Mouse (Mus musculus) adrenal gland, postnatal 10 days (tissue): Measurements from ENCODE around the gene Pom121. TPM values are rescaled to one million over a fixed set of nuclear protein-coding genes. Genes with fewer than 3 reads are reported as not detected.
A peak's percentile ranks its signal among the peaks of the same experiment; 100 is the strongest.
"Not testable (repeated sequence)": the region's sequence is repeated elsewhere in the genome, so short reads cannot be mapped to it uniquely, and the experiment has no call there.

Experiments
- DNase-seq: peaks from one replicate; pipeline ENCODE4 v3.0.0; 2021; ENCODE audit warnings: mixed read lengths
- microRNA-seq: library from miRNA; unstranded; fragments of <30 nt; microRNA quantifications from one replicate; pipeline ENCODE4 v1.2.0, GENCODE M21; 2021
- total RNA-seq, 2 experiments: library from RNA; stranded (reverse); gene quantifications; 2 replicates each; pipeline ENCODE4 v1.2.3; 2021

Gene Pom121
- total RNA-seq, 2 experiments from 2014 or later, result 25.9 to 26.7 TPM

DNA sequence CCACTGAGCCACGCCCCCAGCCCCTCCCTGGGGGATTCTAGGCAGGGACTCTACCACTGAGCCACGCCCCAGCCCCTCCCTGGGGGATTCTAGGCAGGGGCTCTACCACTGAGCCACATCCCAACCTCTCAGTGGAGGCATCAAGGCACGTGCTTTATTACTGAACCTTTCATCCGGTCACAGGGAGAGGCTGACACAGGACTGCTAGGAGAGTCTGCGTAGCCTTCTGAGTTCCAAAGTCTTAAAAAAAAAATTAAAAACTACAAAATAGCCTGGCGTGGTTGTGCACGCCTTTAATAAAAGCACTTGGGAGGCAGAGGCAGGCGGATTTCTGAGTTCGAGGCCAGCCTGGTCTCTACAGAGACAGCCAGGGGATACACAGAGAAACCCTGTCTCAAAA lies 25.1 kb downstream of the Pom121 start:
- not testable (repeated sequence) for DNase-seq

DNA sequence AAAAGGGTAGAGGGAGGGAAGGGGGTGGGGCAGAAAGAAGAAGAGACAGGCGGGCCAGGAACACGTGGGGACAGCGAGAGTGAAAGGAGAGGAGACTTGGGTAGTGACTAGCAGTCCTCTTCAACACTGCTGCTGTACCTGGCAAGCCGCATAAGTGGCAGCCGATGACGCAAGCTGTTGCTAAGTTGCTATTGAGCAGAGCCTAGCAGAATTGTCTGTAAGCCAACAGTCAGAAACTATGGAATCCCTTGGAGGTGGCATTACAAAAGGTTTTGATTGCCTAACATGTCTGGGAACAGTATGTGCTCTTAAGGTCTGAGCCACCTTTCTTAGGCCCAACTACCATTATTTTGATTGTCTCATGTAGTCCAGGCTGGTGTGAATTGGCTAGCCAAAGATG lies 26.0 kb downstream of the Pom121 start:
- DNase-seq, result peak; percentile 36

DNA sequence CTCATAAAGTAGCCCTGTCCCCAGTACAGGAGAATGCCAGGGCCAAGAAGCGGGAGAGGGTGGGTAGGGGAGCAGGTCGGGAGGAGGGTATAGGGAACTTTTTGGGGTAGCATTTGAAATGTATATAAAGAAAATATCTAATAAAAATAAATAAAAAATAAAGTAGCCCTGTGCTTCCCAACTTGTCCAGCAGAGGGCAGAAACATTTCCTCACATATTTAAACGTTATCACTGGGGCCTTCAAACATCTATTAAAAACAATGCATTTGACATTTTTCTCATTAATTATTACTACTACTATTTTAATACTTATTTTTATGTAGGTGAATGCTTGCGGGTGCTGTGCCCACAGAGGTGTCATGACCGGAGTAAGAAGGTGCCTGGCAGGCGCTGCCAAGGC lies 26.5 kb downstream of the Pom121 start:
- DNase-seq, result no peak

DNA sequence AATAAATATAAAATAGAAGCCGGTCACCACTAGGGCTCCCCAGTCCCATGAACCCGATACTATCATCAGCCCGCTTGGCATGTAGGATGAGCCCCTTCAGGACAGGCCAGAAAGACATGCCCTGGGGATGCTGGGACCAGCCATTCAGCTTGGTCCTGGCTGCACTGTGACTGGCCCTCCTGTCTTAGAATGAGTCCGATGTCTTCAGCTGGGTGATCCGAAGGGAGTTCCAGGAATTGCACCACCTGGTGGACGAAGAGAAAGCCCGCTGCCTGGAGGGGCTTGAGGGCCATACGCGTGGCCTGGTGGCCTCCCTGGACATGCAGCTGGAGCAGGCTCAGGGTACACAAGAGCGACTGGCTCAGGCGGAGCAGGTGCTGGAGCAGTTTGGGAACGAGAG lies 30.8 kb downstream of the Pom121 start:
- DNase-seq, result peak; percentile 30

DNA sequence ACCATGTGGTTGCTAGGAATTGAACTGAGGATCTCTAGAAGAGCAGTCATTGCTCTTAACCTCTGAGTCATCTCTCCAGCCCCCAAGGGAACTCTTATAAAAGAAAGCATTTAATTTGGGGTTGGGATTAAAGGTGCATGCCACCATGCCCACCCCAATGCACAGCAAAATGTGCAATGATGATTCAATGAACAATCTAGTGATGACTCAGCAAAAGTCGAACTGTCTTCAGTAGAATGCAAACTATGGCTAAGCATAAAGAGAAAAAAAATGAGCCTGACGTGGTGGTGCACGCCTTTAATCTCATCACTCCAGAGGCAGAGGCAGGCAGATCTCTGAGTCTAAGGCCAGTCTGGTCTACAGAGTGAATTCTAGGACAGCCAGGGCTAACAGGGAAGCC lies 31.8 kb downstream of the Pom121 start:
- DNase-seq, result no peak

DNA sequence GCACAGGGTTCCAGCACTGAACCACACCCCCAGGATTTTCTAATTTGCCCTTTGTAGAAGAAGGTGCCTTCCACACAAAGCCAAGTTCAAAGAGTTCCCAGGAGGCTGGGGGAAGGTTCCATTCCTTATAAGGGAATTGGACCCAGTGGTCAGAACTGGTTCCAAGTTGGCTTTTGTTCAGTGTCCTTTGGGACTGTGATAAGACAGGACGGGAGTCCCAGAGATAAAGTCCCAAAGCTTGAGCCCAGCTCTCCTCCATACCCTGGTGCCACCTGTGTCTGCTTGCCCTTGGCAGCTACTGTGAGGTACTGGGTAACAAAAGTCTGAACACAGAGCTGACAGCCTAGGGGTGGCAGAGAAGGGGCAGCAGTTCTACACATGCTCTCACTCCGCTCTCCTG lies 34.6 kb downstream of the Pom121 start:
- peak; percentile 61 for DNase-seq

DNA sequence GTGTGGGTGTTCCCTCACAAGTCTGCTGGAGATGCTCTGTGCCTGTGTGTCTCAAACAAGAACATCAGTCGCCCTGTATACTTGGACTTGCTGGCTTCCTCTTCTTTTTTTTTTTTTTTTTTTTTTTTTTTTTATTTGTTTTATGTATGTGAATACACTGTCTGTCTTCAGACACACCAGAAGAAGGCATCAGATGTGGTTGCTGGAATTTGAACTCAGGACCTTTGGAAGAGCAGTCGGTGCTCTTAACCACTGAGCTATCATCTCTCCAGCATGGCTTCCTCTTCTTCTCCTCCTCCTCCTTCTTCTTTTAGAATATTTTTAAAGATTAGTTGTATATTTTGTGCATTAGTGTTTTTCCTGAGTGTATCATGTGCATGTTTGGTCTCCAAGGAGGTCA lies 36.8 kb downstream of the Pom121 start:
- DNase-seq, result peak; percentile 37

DNA sequence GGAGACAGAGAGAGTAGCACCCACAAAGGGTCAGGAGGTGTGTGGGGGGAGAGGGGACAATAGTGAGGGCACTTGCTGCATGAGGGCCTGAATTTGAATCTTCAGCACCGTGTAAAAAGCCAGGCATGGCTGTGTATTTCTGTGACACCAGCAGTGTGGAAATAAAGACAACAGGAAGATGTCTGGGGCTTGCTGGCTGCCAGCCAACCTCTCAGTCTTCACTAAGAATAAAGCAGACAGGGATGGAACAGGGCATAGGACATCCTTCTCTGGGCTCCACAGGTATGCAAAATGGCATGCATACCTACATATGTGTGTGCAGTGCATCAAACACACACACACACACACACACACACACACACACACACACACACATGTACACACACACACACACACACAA lies 38.3 kb downstream of the Pom121 start:
- DNase-seq, result no peak

DNA sequence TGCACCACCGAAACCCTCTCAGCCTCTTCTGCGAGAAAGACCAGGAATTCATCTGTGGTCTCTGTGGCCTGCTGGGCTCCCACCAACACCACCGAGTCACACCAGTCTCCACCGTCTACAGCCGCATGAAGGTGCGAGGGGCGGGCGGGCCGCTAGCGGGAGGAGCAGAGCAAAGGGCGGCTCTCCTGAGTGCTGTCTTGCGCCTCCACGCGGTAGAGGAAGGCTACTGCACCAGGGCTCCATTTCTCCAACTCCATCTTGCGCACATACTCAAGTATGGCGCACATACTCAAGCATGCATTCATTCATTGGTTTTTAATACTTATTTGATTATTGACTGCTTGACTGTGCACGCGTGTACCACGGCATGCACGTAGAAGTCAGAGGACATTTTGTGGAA lies 40.8 kb downstream of the Pom121 start:
- DNase-seq, result no peak

DNA sequence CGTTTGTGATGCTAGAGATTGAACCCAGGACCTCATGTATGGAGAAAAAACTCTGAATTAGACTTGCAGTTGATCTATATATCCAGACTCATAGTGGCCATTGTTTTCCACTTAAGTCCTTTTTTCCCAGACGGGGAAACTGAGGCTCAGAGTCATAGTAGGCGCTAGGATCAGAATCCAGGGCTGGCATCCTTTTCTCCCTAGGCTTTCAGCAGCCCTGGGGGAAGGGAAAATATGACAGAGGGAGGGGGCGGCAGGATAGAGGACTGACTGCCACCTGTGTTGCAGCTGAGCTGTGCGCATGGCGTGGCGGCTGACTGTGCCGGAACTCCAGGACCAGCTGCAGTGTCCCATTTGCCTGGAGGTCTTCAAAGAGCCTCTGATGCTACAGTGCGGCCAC lies 41.4 kb downstream of the Pom121 start, which contains the start of gene Trim50:
Trim50 (plus strand) TSS at position 301 of the 400 bp plus-strand sequence.
- DNase-seq, result no peak

DNA sequence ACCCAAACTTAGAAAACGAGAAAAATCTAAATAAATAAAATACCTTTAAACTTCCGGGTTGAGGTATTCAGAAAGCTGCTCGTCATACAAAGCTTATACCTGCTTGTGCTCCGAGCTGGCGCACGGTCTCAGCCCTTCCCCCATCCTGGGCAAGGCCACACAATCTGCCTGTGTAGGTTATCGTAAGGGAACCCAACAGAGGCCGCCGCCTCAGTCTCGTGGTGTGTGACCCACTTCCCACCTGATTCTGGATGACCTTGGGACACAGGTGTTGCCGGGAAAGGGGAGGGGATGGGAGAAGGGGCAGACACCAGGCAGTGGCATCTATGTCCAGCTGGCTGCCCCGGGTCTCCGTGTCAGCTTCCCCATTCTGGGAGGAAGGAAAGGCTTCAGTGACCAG lies 42.7 kb downstream of the Pom121 start:
- DNase-seq, result no peak

DNA sequence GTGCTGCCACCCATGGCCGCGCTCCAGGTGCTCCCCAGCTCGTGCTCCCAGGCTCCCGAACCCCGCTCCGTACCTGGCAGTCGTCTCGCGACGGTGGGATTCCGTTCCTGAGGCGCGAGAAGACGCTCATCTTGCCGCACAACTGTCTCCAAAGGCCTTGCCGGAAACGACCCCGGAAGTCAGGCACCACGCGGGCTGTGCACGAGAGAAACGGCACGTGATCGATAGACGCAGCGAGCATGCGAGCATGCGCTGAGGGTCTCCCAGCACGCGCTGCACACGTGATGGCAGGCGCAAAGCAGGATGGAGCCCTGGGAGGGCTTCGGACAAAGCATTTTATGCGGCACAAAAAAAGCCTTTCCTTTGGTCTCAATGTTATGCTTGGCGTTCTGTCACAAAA lies 44.5 kb downstream of the Pom121 start, which contains the start of gene Fkbp6:
Fkbp6 (minus strand) TSS at position 183 of the 400 bp plus-strand sequence.
- DNase-seq, result no peak

DNA sequence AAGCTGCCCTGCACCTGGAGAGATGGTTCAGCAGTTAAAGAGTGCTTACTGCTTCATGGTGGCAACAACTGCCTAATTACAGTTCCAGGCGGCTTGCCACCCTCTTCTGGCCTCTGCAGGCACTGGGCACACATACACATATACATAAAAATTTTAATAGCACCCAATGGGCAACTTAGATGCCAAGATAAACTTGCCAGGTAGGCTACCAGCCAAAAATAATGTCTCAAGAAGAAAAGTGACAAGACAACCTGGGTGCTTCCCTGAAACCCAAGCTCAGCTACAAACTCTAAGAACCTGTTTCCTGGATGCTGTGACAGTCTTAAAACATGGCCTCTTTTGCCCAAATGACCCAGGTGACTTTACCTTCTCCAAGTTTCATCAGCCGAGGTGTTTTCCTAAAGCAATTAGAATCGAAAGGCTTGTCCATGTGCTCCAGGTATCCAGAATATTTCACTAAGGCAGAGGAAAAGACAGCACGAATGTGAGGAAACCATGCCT lies 46.8 kb downstream of the Pom121 start:
- no peak for DNase-seq

DNA sequence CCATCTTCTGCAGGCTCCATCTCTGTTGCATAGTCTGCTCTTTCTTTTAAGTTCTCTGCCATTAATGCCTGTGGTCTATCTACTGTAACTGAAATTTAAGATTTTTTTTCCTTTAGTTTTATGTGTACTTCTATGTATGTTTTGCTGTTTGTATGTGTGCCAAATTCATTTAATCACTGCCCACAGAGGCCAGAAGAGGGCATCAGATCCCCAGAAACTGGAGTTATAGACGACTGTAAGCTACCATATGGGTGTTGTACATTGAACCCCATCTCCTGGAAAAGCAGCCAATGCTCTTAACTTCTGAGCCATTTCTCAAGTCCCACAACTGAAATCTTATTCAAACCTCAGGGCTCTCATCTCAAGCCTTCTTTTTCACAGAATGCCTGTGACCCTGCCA lies 47.9 kb downstream of the Pom121 start:
- DNase-seq, result no peak

DNA sequence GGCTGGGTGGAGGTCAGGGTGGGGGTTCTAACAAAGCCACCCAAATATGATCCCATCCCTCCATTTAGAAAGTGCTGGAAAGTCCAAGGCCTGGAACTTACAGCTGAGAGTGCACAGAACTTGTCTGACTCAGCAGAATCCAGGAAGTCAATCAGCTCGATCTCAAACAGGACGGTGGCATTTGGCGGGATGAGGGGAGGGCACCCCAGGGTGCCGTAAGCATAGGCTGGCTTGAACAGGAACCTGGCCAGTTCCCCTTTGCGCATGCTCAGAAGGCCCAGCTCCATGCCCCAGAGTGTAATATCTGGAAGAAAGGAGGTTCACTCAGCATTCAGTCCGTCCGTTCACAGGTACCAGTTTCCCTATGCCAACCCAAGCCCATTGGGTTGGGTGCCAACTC lies 48.4 kb downstream of the Pom121 start:
- DNase-seq, result no peak

DNA sequence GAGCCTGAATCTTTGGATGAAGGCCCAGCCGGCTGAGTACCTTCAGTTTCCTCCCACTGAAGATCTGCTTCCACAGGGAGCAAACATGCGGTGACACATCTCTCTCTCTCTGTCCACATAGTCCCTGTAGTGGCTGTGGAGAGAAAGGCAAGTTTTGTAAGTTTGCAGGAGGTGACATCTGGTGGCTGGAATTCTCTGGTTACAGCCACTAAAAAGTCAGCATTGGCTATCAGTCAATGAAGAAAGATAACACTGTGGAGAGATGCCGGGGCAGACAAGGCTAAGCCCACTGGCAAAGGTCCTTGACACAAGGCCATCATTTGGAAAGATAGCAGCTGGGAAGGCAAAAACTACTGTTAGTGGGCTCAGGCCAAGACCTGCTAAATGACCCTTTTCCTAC lies 56.8 kb downstream of the Pom121 start:
- peak; percentile 43 for DNase-seq

DNA sequence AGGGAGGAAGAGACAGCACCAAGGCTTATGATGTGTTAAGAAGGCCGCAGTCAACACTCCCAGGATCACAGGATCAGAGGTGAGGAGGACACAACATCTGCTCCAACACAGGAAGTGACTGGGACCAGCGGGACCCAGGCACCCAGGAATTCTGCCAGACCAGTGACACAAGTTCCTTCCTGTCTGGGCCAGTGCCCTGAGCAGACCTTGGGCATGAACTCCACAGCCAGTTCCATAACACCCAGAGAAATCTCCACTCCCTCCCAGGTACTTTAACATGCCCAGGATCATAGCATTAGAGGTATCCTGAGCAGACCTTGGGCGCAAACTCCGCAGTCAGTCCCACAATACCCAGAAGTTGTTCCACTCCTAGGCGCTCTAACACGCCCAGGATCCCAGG lies 63.2 kb downstream of the Pom121 start:
- DNase-seq, result no peak

DNA sequence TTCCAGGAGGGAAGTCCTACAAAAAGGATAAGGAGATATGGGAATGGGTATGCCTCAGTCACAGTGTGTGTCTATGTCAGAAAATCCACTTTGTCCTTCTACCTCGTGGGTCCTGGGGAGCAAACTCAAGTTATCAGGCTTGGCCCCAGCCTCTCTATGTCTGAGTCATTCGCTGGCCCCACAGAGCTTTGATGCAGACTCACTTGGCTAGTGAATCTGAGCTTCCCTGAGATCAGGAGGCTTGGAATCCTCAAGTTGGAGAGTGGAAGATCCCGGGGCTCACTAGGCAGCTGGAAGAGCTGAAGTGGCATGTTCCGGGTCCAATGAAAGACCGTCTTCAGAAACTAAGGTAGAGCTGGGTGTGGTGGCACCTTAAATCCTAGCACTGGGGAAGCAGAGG lies 64.1 kb downstream of the Pom121 start:
- no peak for DNase-seq

DNA sequence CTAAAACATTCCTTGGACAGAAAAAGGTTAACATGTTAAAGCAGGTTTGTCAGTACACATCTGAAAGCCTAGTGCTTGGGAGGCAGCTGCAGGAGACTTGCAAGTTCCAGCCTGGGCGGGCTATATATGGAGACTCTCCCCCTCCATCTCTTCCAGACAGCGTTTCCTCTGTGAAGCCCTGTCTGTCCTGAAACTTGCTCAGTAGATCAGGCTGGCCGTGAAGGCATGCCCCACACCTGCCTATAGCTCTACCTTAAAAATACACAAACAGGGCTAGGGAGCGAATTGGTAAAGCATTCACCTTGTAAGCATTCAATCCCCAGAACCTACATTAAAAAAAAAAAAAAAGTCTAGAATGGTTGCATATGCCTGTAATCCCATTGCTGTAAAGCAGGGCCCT lies 64.9 kb downstream of the Pom121 start:
- no peak for DNase-seq

Small RNA genes lying within 50 kb of the gene (microRNA-seq; reads per million reads assigned to microRNA genes)
- not detected for gene Mir7033

Other genes starting within 250 kb of the Pom121 start
- gene Tbl2, start 244.9 kb downstream of the Pom121 start, total RNA-seq, result 10 to 100 TPM; 23.2 to 23.5 TPM
- 10 to 100 TPM; 41.9 to 43.3 TPM for gene Bcl7b, start 226.3 kb downstream of the Pom121 start, total RNA-seq
- 10 to 100 TPM; 60.4 to 70.1 TPM for gene Baz1b, start 207.3 kb downstream of the Pom121 start, total RNA-seq
- gene Fzd9, start 143.3 kb downstream of the Pom121 start, total RNA-seq, result 1 to 10 TPM; 2.1 to 2.7 TPM
- under 1 TPM in 1 of 2 experiments, not detected in 1; 0.27 TPM for gene Fkbp6, start 44.5 kb downstream of the Pom121 start, total RNA-seq
- not detected for gene Trim50, start 41.3 kb downstream of the Pom121 start, total RNA-seq
- 10 to 100 TPM; 17.9 to 22.6 TPM for gene Nsun5, start 24.6 kb downstream of the Pom121 start, total RNA-seq
- gene Hip1, start 150.6 kb upstream of the Pom121 start, total RNA-seq, result 10 to 100 TPM; 33.7 to 39.3 TPM
- gene Ccl26, start 169.0 kb upstream of the Pom121 start, total RNA-seq, result not detected
- gene Ccl24, start 178.5 kb upstream of the Pom121 start, total RNA-seq, result 1 to 10 TPM; 3.6 to 4.0 TPM
- 10 to 100 TPM; 35.2 to 39.1 TPM for gene Rhbdd2, start 238.1 kb upstream of the Pom121 start, total RNA-seq